Mouse (Mus musculus) spleen, adult 12 weeks (tissue): Measurements from ENCODE around the gene Tyms.
A peak's percentile ranks its signal among the peaks of the same experiment; 100 is the strongest.

Experiments used
- DNase-seq: peaks from one replicate; pipeline ENCODE4 v3.0.0; 2022; ENCODE audit warnings: low spot score

Tyms gene

GRCm38 (mm10) chr5:30072825-30073821 is at the start of gene Tyms:
Tyms (minus strand) TSS chr5:30073617.
- DNase-seq: peak; percentile 66

DNA sequence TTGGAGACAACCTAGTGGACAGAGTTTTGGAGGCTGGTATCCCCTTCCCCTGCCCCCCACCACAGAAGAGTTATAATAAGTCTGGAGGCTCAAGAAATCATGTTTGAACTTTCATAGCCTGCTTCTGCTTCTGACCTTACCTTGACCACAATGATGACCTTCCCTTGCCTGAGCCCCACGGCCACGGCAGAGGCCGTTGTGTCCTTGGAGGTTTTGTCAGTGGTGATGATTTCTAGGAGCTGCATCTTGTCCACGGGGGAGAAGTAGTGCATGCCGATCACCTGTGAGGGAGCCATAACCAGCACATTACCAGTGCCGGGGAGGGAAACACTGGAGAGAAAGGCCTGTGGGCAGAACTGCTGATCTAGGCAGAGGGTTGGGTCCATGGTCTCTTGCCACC is 49.1 kb upstream of the Tyms start:
- no peak for DNase-seq

- DNase-seq: no peak
These were observed 46.7 kb upstream of the Tyms start for GRCm38 (mm10) chr5:30120106-30120505.

- DNase-seq: no peak
These were observed 45.7 kb upstream of the Tyms start for GRCm38 (mm10) chr5:30119163-30119562.

GRCm38 (mm10) chr5:30118018-30118417 is 44.6 kb upstream of the Tyms start:
- no peak for DNase-seq

DNA sequence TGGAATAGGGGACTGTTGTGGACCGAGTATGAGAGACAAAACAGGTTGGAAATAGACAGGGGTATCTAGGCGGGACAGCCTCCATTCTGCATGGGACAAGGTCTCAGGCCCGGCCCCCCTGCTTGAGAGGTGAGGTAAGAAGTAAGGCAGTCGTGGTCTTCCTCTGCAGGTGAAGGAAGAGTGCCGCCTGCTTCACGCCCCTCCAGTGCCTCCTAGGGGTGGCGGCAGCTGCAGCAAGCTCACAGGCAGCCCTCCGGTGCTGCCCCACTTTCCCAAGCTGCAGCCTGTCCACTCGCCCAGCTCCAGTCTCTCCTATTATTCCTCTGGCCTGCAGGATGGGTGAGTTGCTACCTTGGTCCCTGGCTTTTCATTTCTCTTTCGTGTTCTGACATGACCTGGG is 42.3 kb upstream of the Tyms start:
- DNase-seq: no peak

GRCm38 (mm10) chr5:30114761-30115140 is 41.3 kb upstream of the Tyms start:
- no peak for DNase-seq

- no peak for DNase-seq
These were observed 40.7 kb upstream of the Tyms start for GRCm38 (mm10) chr5:30113881-30114760.

GRCm38 (mm10) chr5:30112533-30113068 is 39.2 kb upstream of the Tyms start:
- DNase-seq: no peak

GRCm38 (mm10) chr5:30111771-30112170 is 38.4 kb upstream of the Tyms start:
- no peak for DNase-seq

GRCm38 (mm10) chr5:30111126-30111525 is 37.7 kb upstream of the Tyms start:
- DNase-seq: no peak

DNA sequence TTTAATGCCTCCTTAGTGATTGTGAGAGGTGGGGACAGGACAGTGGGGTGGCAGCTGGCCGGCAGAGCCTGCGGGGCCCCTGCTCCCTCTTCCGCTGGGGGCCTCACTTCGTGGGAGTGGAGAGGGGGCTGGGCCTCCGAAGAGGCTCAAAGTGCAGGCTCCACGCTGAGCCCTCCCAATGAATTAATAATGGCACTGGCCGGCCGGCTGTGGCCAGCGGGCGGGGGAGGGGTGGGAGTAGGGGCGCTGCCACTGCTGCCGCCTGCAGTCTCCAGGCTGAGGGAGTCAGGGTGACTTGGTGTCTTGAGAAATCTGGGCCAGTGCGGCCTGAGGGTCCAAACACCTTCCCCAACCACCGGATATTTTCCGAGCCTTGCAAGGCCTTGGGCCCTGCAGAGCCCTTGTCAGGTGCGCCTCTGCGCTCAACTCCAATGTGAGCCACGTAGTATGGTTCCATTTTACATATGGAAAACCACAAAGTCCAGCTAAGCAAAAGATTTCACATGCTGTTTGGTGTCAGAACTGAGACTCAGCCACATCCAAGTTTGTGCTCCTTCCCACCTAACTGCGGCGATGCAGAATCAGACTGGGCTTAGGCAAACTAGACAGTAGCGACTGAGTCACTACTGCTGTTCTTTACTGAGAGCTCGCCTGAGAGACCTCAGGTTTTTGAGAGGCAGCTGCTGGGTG is 37.1 kb upstream of the Tyms start:
- no peak for DNase-seq

DNA sequence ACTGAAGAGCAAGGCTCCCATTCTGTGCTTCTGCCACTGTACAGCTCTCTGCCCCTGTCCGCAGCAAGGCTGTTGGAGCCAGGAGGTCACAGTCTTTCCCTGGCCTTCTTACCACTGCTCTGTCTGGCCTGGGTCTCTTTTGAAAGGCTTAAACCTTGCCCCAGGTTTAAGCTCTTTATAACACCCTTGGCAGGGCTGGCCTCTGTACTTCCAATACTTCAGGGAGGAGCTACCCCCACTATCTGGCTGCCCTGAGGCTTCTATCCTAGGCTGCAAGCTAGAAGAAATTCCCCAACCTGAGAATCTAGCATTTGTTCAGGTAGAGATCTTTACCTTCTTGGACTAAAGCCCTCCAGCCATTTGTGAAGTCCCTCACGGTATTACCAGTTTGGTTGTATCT is 36.5 kb upstream of the Tyms start:
- DNase-seq: no peak

DNA sequence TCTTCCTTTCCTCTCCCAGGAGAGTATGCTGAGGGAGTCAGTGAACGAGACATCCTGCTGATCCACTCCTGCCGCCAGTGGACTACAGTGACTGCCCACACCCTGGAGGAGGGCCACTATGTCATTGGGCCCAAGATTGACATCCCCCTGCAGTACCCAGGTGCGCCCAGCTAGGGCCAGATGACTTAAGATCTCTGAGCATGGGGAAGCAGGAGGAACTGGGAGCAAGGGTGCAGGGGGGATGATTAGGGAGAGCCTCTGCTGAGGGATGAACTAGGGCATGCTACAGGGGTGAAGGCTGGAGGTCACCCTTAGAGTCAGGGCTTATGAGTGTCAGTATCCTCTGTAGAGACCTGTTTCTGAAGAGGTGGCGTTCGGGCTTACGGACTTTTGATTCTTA is 34.8 kb upstream of the Tyms start:
- no peak for DNase-seq

DNA sequence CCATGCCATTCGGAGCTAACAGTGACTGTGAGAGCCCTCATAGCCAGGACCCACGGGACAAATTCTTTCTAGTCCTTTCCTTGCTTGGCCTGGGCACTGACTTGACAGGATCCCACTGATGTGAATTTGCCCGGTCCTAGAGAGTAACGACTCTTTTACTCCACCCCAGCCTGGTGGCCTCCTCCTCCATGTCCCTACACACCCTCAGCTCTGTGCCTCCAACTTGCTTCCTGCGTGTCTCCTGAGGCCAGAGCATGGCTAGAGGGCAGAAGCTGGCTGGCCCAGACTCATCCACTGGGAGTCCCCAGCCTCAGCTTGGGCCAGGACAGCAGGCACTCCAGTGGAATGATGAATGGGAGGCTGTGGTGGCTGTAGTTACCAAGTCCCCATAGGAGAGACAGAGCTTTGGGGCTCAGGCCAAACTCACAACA is 34.2 kb upstream of the Tyms start:
- DNase-seq: no peak

DNA sequence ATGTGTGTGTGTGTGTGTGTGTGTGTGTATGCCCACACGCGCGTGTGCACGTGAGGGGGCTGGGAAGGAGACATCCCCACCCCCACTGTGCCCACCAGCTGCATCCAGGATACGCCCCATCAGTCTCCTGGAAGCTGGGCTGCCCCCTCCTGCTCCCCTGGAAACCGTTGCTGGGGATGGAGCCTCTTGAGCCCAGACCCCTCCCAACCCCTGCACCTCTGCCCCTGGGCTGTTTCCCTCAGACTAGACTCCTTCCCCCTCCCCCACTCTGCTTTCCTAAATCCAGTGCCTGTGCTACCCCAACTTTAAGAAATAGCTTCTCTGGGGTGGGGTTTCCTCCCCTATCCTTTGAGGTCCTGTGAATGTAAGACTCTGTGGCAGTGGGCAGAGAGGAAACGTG is 33.8 kb upstream of the Tyms start:
- no peak for DNase-seq

GRCm38 (mm10) chr5:30106756-30107155 is 33.3 kb upstream of the Tyms start:
- no peak for DNase-seq

- DNase-seq: no peak
These were observed 32.4 kb upstream of the Tyms start, which contains the start of gene 3110082J24Rik for GRCm38 (mm10) chr5:30105668-30106300. 3110082J24Rik (minus strand) TSS chr5:30106086.

DNA sequence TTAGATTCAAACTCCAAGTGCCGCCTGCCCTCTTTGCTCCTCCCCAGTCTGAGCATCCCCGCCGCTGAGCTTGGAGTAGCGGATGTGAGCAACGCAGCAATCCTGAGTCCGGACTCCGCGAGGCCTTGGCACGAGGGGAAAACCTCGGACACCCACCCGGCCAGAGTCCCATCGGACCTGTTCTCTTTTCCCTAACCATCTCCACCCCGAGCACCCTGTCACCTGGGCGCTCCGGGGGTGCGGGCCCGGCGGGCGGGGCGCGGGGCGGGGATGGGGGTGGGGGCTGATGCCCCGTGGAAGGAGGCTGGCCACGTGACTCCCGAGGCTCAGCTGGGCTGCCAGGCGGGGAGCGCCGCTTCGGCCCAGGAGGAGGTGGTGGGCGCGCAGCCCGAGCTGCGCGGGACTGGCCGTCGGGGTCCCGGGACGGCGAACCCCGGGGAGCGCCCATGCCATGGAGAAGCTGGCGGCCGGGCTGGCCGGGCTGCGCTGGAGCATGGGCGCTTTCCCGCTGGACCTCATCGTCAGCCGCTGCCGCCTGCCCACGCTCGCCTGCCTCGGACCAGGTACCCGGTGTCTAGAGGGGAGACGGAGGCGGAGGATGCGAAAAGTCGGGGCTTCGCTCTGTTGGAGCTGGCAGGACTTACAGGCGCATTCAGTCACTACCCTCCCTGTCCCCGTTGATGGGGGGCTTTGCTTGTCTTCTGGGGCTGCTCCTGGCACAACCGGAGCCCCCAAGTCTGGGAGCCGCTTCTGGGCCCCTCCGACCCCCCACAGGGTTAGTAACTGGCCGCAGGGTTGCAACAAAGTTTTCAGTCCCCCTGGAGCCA is 31.6 kb upstream of the Tyms start, which contains the start of gene Garem2:
TSS of gene Garem2 (plus strand) at position 321 of the 827 bp plus-strand sequence.
- no peak for DNase-seq

DNA sequence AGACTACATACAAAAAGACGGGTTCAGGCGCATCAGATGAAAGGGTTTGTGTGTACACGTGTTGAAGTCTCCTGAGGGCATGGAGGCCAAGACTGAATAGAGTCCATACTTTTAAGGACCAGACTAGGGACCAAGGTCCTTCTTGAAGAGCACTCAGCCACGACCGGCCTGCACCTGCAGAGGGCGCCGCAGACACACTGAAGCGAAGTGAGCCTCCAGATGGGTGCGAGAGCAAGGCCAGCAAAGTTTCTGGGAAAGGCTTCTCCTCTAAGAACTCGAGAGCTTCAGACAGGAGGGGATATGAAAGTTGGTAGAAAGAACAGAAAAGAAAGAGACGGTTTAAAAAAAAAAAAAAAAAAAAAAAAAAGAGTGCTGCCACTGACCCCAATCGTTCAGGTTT is 30.9 kb upstream of the Tyms start:
- DNase-seq: no peak
